Mouse (Mus musculus) G1E (cell line): Measurements from ENCODE around the gene Gm16381. TPM values are rescaled to one million over a fixed set of nuclear protein-coding genes. Genes with fewer than 3 reads are reported as not detected.
"Not testable (repeated sequence)": the region's sequence is repeated elsewhere in the genome, so short reads cannot be mapped to it uniquely, and the experiment has no call there.

Experiments used
- ATAC-seq: 2 replicates; pipeline ENCODE4 v1.8.0; 2016; ENCODE audit warnings: mild to moderate bottlenecking; ENCODE audit not compliant: insufficient number of reproducible peaks, poor library complexity, low FRiP score, severe bottlenecking; ENCODE audit errors: extremely low read depth
- DNase-seq: peaks from one replicate; pipeline ENCODE4 v3.0.0; 2012; ENCODE audit warnings: low spot score
- H3K27me3 ChIP-seq: 2 replicates; pipeline ENCODE4 v1.6.1; 2012; ENCODE audit warnings: mild to moderate bottlenecking, low read length, inconsistent platforms; ENCODE audit not compliant: insufficient read depth
- H3K36me3 ChIP-seq: replicated peaks from 2 replicates; pipeline ENCODE3; 2012; ENCODE audit warnings: mild to moderate bottlenecking, inconsistent platforms
- H3K4me1 ChIP-seq: 2 replicates; pipeline ENCODE4 v1.6.1; 2012; ENCODE audit warnings: low read depth, low read length, inconsistent platforms, mixed read lengths; ENCODE audit not compliant: insufficient read depth
- H3K4me3 ChIP-seq: 2 replicates; pipeline ENCODE4 v1.5.1; 2012; ENCODE audit warnings: low read depth, mild to moderate bottlenecking, inconsistent platforms, low read length, moderate library complexity, mixed read lengths
- H3K9me3 ChIP-seq: replicated peaks from 2 replicates; pipeline ENCODE4 v1.6.1; 2012; ENCODE audit warnings: inconsistent platforms
- polyA plus RNA-seq: library from polyadenylated mRNA; stranded (reverse); fragments of >175 nt; gene quantifications from 2 replicates; pipeline ENCODE4 v1.2.3, GENCODE M21; 2012
- total RNA-seq, 2 experiments: library from RNA; stranded (forward) in 1 of 2; stranded (reverse) in 1 of 2; fragments of 200-1000 nt in 1 of 2; fragments of >200 nt in 1 of 2; fragmentation: Nextera tagmentation in 1 of 2; gene quantifications; 2 replicates each; pipeline ENCODE4 v1.2.3; 2014 to 2017

The Gm16381 gene
- total RNA-seq (2014; fragmentation: Nextera tagmentation), result not detected in 2 replicates
- total RNA-seq (2017), result not detected in 2 replicates
- polyA plus RNA-seq, result not detected in 2 replicates

GRCm38 (mm10) chr12:87644520-87644919 is at the start of gene Gm16381:
Gm16381 (minus strand) TSS chr12:87644620.
- H3K36me3 ChIP-seq, DNase-seq, ATAC-seq, H3K4me1 ChIP-seq, H3K9me3 ChIP-seq, H3K4me3 ChIP-seq, H3K27me3 ChIP-seq: not testable (repeated sequence)

- H3K4me1 ChIP-seq, H3K36me3 ChIP-seq, H3K9me3 ChIP-seq, H3K27me3 ChIP-seq, DNase-seq, H3K4me3 ChIP-seq: not testable (repeated sequence)
- ATAC-seq, result peak; percentile 96
Measured at GRCm38 (mm10) chr12:87652916-87653703, 8.7 kb upstream of the Gm16381 start.

GRCm38 (mm10) chr12:87618569-87618968 is 25.9 kb downstream of the Gm16381 start, which contains the start of gene Gm4027:
Gm4027 (plus strand) TSS chr12:87618869.
- H3K4me1 ChIP-seq, H3K36me3 ChIP-seq, ATAC-seq, H3K4me3 ChIP-seq, H3K27me3 ChIP-seq, DNase-seq, H3K9me3 ChIP-seq: not testable (repeated sequence)

- not testable (repeated sequence) for H3K27me3 ChIP-seq, DNase-seq, H3K4me1 ChIP-seq, ATAC-seq, H3K4me3 ChIP-seq, H3K9me3 ChIP-seq, H3K36me3 ChIP-seq
Measured at GRCm38 (mm10) chr12:87602388-87602787, 42.0 kb downstream of the Gm16381 start, which contains the start of gene Oog1. Oog1 (plus strand) TSS chr12:87602688.

- not testable (repeated sequence) for ATAC-seq
Measured at GRCm38 (mm10) chr12:87601388-87601787, 43.0 kb downstream of the Gm16381 start.

More at GRCm38 (mm10) chr12:87601388-87601787, 43.0 kb downstream of the Gm16381 start:
- H3K36me3 ChIP-seq, DNase-seq, H3K27me3 ChIP-seq, H3K4me3 ChIP-seq, H3K4me1 ChIP-seq, H3K9me3 ChIP-seq: not testable (repeated sequence)

Other genes with a start within 250 kb of the Gm16381 start
- 62.5 and 68.0 TPM in 2 replicates for gene Slirp, start 200.7 kb downstream of the Gm16381 start, total RNA-seq (2014; fragmentation: Nextera tagmentation)
- gene Slirp, start 200.7 kb downstream of the Gm16381 start, total RNA-seq (2017), result 149 and 153 TPM in 2 replicates
- gene Slirp, start 200.7 kb downstream of the Gm16381 start, polyA plus RNA-seq, result 4.6 and 7.3 TPM in 2 replicates
- 163 and 180 TPM in 2 replicates for gene Alkbh1, start 200.6 kb downstream of the Gm16381 start, total RNA-seq (2014; fragmentation: Nextera tagmentation)
- gene Alkbh1, start 200.6 kb downstream of the Gm16381 start, total RNA-seq (2017), result 104 and 106 TPM in 2 replicates
- 36.6 and 41.3 TPM in 2 replicates for gene Alkbh1, start 200.6 kb downstream of the Gm16381 start, polyA plus RNA-seq
- 148 and 150 TPM in 2 replicates for gene Snw1, start 172.3 kb downstream of the Gm16381 start, total RNA-seq (2014; fragmentation: Nextera tagmentation)
- 218 and 244 TPM in 2 replicates for gene Snw1, start 172.3 kb downstream of the Gm16381 start, total RNA-seq (2017)
- gene Snw1, start 172.3 kb downstream of the Gm16381 start, polyA plus RNA-seq, result 22.6 and 29.8 TPM in 2 replicates
- 3.8 TPM in 1 of 2 replicates, not detected in the other for gene Gm5788, start 149.9 kb downstream of the Gm16381 start, total RNA-seq (2014; fragmentation: Nextera tagmentation)
- 0.52 and 1.1 TPM in 2 replicates for gene Gm5788, start 149.9 kb downstream of the Gm16381 start, total RNA-seq (2017)
- gene Gm5788, start 149.9 kb downstream of the Gm16381 start, polyA plus RNA-seq, result 0.33 TPM in 1 of 2 replicates, not detected in the other
- not detected in 2 replicates for gene Gm8300, start 130.3 kb downstream of the Gm16381 start, total RNA-seq (2014; fragmentation: Nextera tagmentation)
- gene Gm8300, start 130.3 kb downstream of the Gm16381 start, total RNA-seq (2017), result 0.17 and 0.66 TPM in 2 replicates
- not detected in 2 replicates for gene Gm8300, start 130.3 kb downstream of the Gm16381 start, polyA plus RNA-seq
- not detected in 2 replicates for gene Oog1, start 41.9 kb downstream of the Gm16381 start, total RNA-seq (2014; fragmentation: Nextera tagmentation)
- gene Oog1, start 41.9 kb downstream of the Gm16381 start, total RNA-seq (2017), result 0.55 and 1.0 TPM in 2 replicates
- not detected in 2 replicates for gene Oog1, start 41.9 kb downstream of the Gm16381 start, polyA plus RNA-seq
- gene Gm4027, start 25.8 kb downstream of the Gm16381 start, total RNA-seq (2014; fragmentation: Nextera tagmentation), result 2.1 and 2.5 TPM in 2 replicates
- 0.06 and 0.98 TPM in 2 replicates for gene Gm4027, start 25.8 kb downstream of the Gm16381 start, total RNA-seq (2017)
- gene Gm4027, start 25.8 kb downstream of the Gm16381 start, polyA plus RNA-seq, result 0.08 and 0.16 TPM in 2 replicates
- not detected in 2 replicates for gene Gm21319, start 131.1 kb upstream of the Gm16381 start, total RNA-seq (2014; fragmentation: Nextera tagmentation)
- not detected in 2 replicates for gene Gm21319, start 131.1 kb upstream of the Gm16381 start, total RNA-seq (2017)
- gene Gm21319, start 131.1 kb upstream of the Gm16381 start, polyA plus RNA-seq, result not detected in 2 replicates
- gene Gm21936, start 150.9 kb upstream of the Gm16381 start, total RNA-seq (2014; fragmentation: Nextera tagmentation), result not detected in 2 replicates
- not detected in 2 replicates for gene Gm21936, start 150.9 kb upstream of the Gm16381 start, total RNA-seq (2017)
- 0.24 TPM in 1 of 2 replicates, not detected in the other for gene Gm21936, start 150.9 kb upstream of the Gm16381 start, polyA plus RNA-seq
- gene BB287469, start 172.0 kb upstream of the Gm16381 start, total RNA-seq (2014; fragmentation: Nextera tagmentation), result not detected in 2 replicates
- not detected in 2 replicates for gene BB287469, start 172.0 kb upstream of the Gm16381 start, total RNA-seq (2017)
- gene BB287469, start 172.0 kb upstream of the Gm16381 start, polyA plus RNA-seq, result not detected in 2 replicates
- not detected in 2 replicates for gene Gm2001, start 197.7 kb upstream of the Gm16381 start, total RNA-seq (2014; fragmentation: Nextera tagmentation)
- gene Gm2001, start 197.7 kb upstream of the Gm16381 start, total RNA-seq (2017), result not detected in 2 replicates
- not detected in 2 replicates for gene Gm2001, start 197.7 kb upstream of the Gm16381 start, polyA plus RNA-seq
- 5.1 and 6.4 TPM in 2 replicates for gene Gm2016, start 229.5 kb upstream of the Gm16381 start, total RNA-seq (2014; fragmentation: Nextera tagmentation)
- 0.27 and 0.35 TPM in 2 replicates for gene Gm2016, start 229.5 kb upstream of the Gm16381 start, total RNA-seq (2017)
- 0.20 and 0.28 TPM in 2 replicates for gene Gm2016, start 229.5 kb upstream of the Gm16381 start, polyA plus RNA-seq